Mouse (Mus musculus) spleen, adult 10 weeks (tissue): Measurements from ENCODE around the gene Slc11a2. TPM values are rescaled to one million over a fixed set of nuclear protein-coding genes. Genes with fewer than 3 reads are reported as not detected.

Experiments used
- polyA plus RNA-seq: library from polyadenylated mRNA; stranded (reverse); fragments of 350-450 nt; fragmentation: Illumina TruSeq; extraction: RNeasy Lipid Tissue Mini Kit (QIAGEN cat#74804); gene quantifications from one replicate; pipeline ENCODE4 v1.2.3, GENCODE M21; 2015; ENCODE audit warnings: low replicate concordance; ENCODE audit not compliant: insufficient read depth

Slc11a2 gene
- polyA plus RNA-seq = 23.8 TPM

GRCm38 (mm10) chr15:100424396-100425122, at the start of gene Slc11a2:
Slc11a2 (minus strand) TSS chr15:100425072.

GRCm38 (mm10) chr15:100468295-100469188, 43.7 kb upstream of the Slc11a2 start, which contains the start of gene Letmd1:
Letmd1 (plus strand) TSS chr15:100469023.

GRCm38 (mm10) chr15:100421758-100422197, 3.1 kb downstream of the Slc11a2 start, which contains the start of gene Gm5475:
Gm5475 (plus strand) TSS chr15:100422147.

GRCm38 (mm10) chr15:100364242-100364641, 60.6 kb downstream of the Slc11a2 start, which contains the start of gene Higd1c:
Higd1c (plus strand) TSS chr15:100364542.

GRCm38 (mm10) chr15:100352711-100353250, 72.1 kb downstream of the Slc11a2 start, which contains the start of the genes Methig1 and Mettl7a2:
Methig1 (plus strand) TSS chr15:100353149.
Mettl7a2 (plus strand) TSS chr15:100353200.

Other genes starting within 250 kb of the Slc11a2 start
- gene Atf1, start 197.3 kb downstream of the Slc11a2 start, polyA plus RNA-seq = 54.8 TPM
- not detected for gene Tmprss12, start 144.2 kb downstream of the Slc11a2 start, polyA plus RNA-seq
- 31.1 TPM for gene Mettl7a1, start 120.9 kb downstream of the Slc11a2 start, polyA plus RNA-seq
- gene Mettl7a3, start 90.1 kb downstream of the Slc11a2 start, polyA plus RNA-seq = not detected
- not detected for gene Methig1, start 71.9 kb downstream of the Slc11a2 start, polyA plus RNA-seq
- gene Mettl7a2, start 71.9 kb downstream of the Slc11a2 start, polyA plus RNA-seq = not detected
- gene Higd1c, start 60.5 kb downstream of the Slc11a2 start, polyA plus RNA-seq = not detected
- gene Gm5475, start 2.9 kb downstream of the Slc11a2 start, polyA plus RNA-seq = not detected
- gene Letmd1, start 44.0 kb upstream of the Slc11a2 start, polyA plus RNA-seq = 37.2 TPM
- gene Csrnp2, start 70.4 kb upstream of the Slc11a2 start, polyA plus RNA-seq = 1.9 TPM
- gene Tfcp2, start 126.9 kb upstream of the Slc11a2 start, polyA plus RNA-seq = 9.6 TPM
- 27.7 TPM for gene Pou6f1, start 174.9 kb upstream of the Slc11a2 start, polyA plus RNA-seq
- 422 TPM for gene Dazap2, start 190.3 kb upstream of the Slc11a2 start, polyA plus RNA-seq
- gene Smagp, start 211.9 kb upstream of the Slc11a2 start, polyA plus RNA-seq = 20.1 TPM
- gene Bin2, start 244.5 kb upstream of the Slc11a2 start, polyA plus RNA-seq = 90.0 TPM